15 mouse cellular contexts compared by ENCODE assay signal in genomic region chr3:100906128-100906527, GRCm38 (mm10).
"Had no signal": no experiment of that assay in that cellular context is flagged by ENCODE, and none has a peak within 500 bp of the region (broad histone marks: within the 10 kb centered on the region; RNA-seq: fewer than 3 reads in every experiment).

No protein-coding gene starts in this region.

- H3K27me3 ChIP-seq: limb, embryonic 12.5 days; liver, embryonic 13.5 days; neural tube, embryonic 15.5 days had no signal

- ATAC-seq: liver, postnatal 0 days had no signal

- H3K27ac ChIP-seq: layer of hippocampus, adult 2 months; limb, embryonic 12.5 days; liver, embryonic 13.5 days; midbrain, embryonic 10.5 days; neural tube, embryonic 15.5 days had no signal

- H3K9ac ChIP-seq: limb, embryonic 12.5 days; liver, embryonic 13.5 days; liver, postnatal 0 days; neural tube, embryonic 15.5 days had no signal

- H3K36me3 ChIP-seq: limb, embryonic 12.5 days; liver, embryonic 13.5 days; midbrain, embryonic 10.5 days; neural tube, embryonic 15.5 days had no signal

- H3K4me2 ChIP-seq: limb, embryonic 12.5 days; liver, embryonic 13.5 days; neural tube, embryonic 15.5 days had no signal

- H3K4me3 ChIP-seq: layer of hippocampus, adult 2 months; limb, embryonic 12.5 days; liver, embryonic 13.5 days; midbrain, embryonic 10.5 days; myocyte; neural tube, embryonic 15.5 days had no signal

- H3K4me1 ChIP-seq: midbrain, embryonic 10.5 days had no signal

- H3K9me3 ChIP-seq: limb, embryonic 12.5 days; liver, embryonic 13.5 days; midbrain, embryonic 10.5 days; neural tube, embryonic 15.5 days had no signal

- DNase-seq: kidney, adult 18-20 months; kidney, postnatal 4 days; liver; liver, embryonic 13.5 days; liver, postnatal 0 days; lung, postnatal 36 days; midbrain, embryonic 14.5 days; right cerebral cortex, adult 18-20 months; right cerebral cortex, postnatal 25 days; thymus, adult 2 months had no signal
